In genomic region chr7:81100341-81100740, GRCm38 (mm10) we compare ENCODE assay signal across 24 mouse cellular contexts. TPM values are rescaled to one million over a fixed set of nuclear protein-coding genes. Genes with fewer than 3 reads are reported as not detected.
"Had no signal": no experiment of that assay in that cellular context is flagged by ENCODE, and none has a peak within 500 bp of the region (broad histone marks: within the 10 kb centered on the region; RNA-seq: fewer than 3 reads in every experiment).

No protein-coding gene starts in this region.

- H3K4me2 ChIP-seq: liver, embryonic 15.5 days; lung, embryonic 15.5 days; midbrain, embryonic 12.5 days; neural tube, embryonic 12.5 days; neural tube, embryonic 15.5 days had no signal

- ATAC-seq: liver, postnatal 0 days; lung, postnatal 0 days had no signal

- H3K9ac ChIP-seq: liver, embryonic 15.5 days; liver, postnatal 0 days; lung, embryonic 15.5 days; midbrain, embryonic 12.5 days; neural tube, embryonic 12.5 days; neural tube, embryonic 15.5 days had no signal

- H3K9me3 ChIP-seq: liver, embryonic 15.5 days; lung, embryonic 15.5 days; megakaryocyte, embryonic 14.5 days; midbrain, embryonic 12.5 days; neural tube, embryonic 12.5 days; neural tube, embryonic 15.5 days had no signal

- H3K4me3 ChIP-seq: liver, embryonic 15.5 days; lung, embryonic 15.5 days; megakaryocyte, embryonic 14.5 days; midbrain, embryonic 12.5 days; neural tube, embryonic 12.5 days; neural tube, embryonic 15.5 days had no signal

- H3K27me3 ChIP-seq: liver, embryonic 15.5 days; lung, embryonic 15.5 days; midbrain, embryonic 12.5 days; neural tube, embryonic 12.5 days; neural tube, embryonic 15.5 days had no signal

- H3K27ac ChIP-seq: liver, embryonic 15.5 days; lung, embryonic 15.5 days; macrophage; midbrain, embryonic 12.5 days; neural tube, embryonic 12.5 days; neural tube, embryonic 15.5 days had no signal

- DNase-seq: liver, postnatal 0 days; lung, adult 2 months; lung, postnatal 14 days; lung, postnatal 36 days; retina, postnatal 1 day; right cerebral cortex, adult 18-20 months; right cerebral cortex, postnatal 25 days; right cerebral cortex, postnatal 4 days; spleen, adult 18-20 months; thymus, adult 18-20 months; thymus, postnatal 14 days; thymus, postnatal 36 days had no signal

- H3K4me1 ChIP-seq: lung, embryonic 15.5 days; midbrain, embryonic 12.5 days; neural tube, embryonic 12.5 days had no signal

- H3K36me3 ChIP-seq: liver, embryonic 15.5 days; lung, embryonic 15.5 days; midbrain, embryonic 12.5 days; neural tube, embryonic 12.5 days; neural tube, embryonic 15.5 days had no signal

RNA-seq across cellular contexts. Expression of gene Slc28a1, which starts 14.3 kb away (rescaled TPM):
- total RNA-seq: megakaryocyte progenitor cell, adult 5-6 weeks; monocyte, adult 5-6 weeks had no signal
- polyA plus RNA-seq: lung, embryonic 15.5 days; macrophage; midbrain, embryonic 12.5 days; midbrain, embryonic 14.5 days; neural tube, embryonic 12.5 days; stomach, embryonic 14.5 days had no signal

RNA-seq across cellular contexts. Expression of gene Alpk3, which starts 42.9 kb away (rescaled TPM):
- total RNA-seq: monocyte, adult 5-6 weeks had no signal
